Mouse (Mus musculus) retina, adult 2 months (tissue): Measurements from ENCODE around the gene Vasp.

Experiments used
- DNase-seq: peaks from one replicate; pipeline ENCODE4 v3.0.0-alpha.2; 2012; ENCODE audit warnings: low read depth, low spot score

Gene Vasp

GRCm38 (mm10) chr7:19271238-19272172 is at the start of gene Vasp:
Gene Vasp (minus strand): TSS chr7:19271817.
- peak; percentile 53 for DNase-seq

GRCm38 (mm10) chr7:19320637-19321036 is 49.0 kb upstream of the Vasp start:
- no peak for DNase-seq

- peak; percentile 95 for DNase-seq
Observed at GRCm38 (mm10) chr7:19319906-19320305, 48.3 kb upstream of the Vasp start.

GRCm38 (mm10) chr7:19319458-19319857 is 47.8 kb upstream of the Vasp start:
- DNase-seq = no peak

- DNase-seq = no peak
Observed at GRCm38 (mm10) chr7:19318676-19319075, 47.1 kb upstream of the Vasp start.

- DNase-seq = no peak
Observed at GRCm38 (mm10) chr7:19318201-19318600, 46.6 kb upstream of the Vasp start.

- no peak for DNase-seq
Observed at GRCm38 (mm10) chr7:19316451-19317161, 45.0 kb upstream of the Vasp start.

GRCm38 (mm10) chr7:19314033-19314432 is 42.4 kb upstream of the Vasp start:
- no peak for DNase-seq

GRCm38 (mm10) chr7:19311991-19312390 is 40.4 kb upstream of the Vasp start:
- no peak for DNase-seq

- DNase-seq = peak; percentile 95
Observed at GRCm38 (mm10) chr7:19309884-19310641, 38.4 kb upstream of the Vasp start, which contains the start of gene Fosb. Gene Fosb (minus strand): TSS chr7:19310051.

GRCm38 (mm10) chr7:19309278-19309883 is 37.8 kb upstream of the Vasp start:
- no peak for DNase-seq

- DNase-seq = peak; percentile 85
Observed at GRCm38 (mm10) chr7:19308454-19309277, 37.0 kb upstream of the Vasp start.

GRCm38 (mm10) chr7:19307739-19308453 is 36.3 kb upstream of the Vasp start:
- DNase-seq = peak; percentile 69

GRCm38 (mm10) chr7:19306819-19307738 is 35.5 kb upstream of the Vasp start:
- DNase-seq = no peak

GRCm38 (mm10) chr7:19305796-19306765 is 34.5 kb upstream of the Vasp start:
- no peak for DNase-seq

GRCm38 (mm10) chr7:19305413-19305735 is 33.8 kb upstream of the Vasp start:
- DNase-seq = no peak

GRCm38 (mm10) chr7:19304501-19305412 is 33.1 kb upstream of the Vasp start:
- no peak for DNase-seq
